Mouse (Mus musculus): Measurements from ENCODE around the gene Gorasp2.

Gene Gorasp2

GRCm38 (mm10) chr2:70741901-70742300 is 80.5 kb downstream of the Gorasp2 start:
- DNase-seq (ENCODE audit: low read depth, low spot score), result no peak

- no peak for DNase-seq (ENCODE audit: low read depth, low spot score)
Measured at GRCm38 (mm10) chr2:70742588-70742987, 81.2 kb downstream of the Gorasp2 start.

- no peak for DNase-seq (ENCODE audit: low read depth, low spot score)
Measured at GRCm38 (mm10) chr2:70751655-70752054, 90.3 kb downstream of the Gorasp2 start.

- no peak for DNase-seq (ENCODE audit: low read depth, low spot score)
Measured at GRCm38 (mm10) chr2:70752149-70752548, 90.8 kb downstream of the Gorasp2 start.

Data from ES-CJ7 (cell line).